Mouse (Mus musculus) R1 (cell line): ENCODE measurements at regions not wholly inside any gene's neighbourhood (a gene's known extent, or its start where the extent isn't known, plus 50 kb on each side); places are given as distances from the start of the nearest gene placed in this dataset.

Source experiments
- DNase-seq: peaks from one replicate; pipeline ENCODE4 v3.0.0-alpha.2; 2018; ENCODE audit warnings: low read depth, low spot score

- no peak for DNase-seq
These were observed 205.7 kb upstream of the Hhip start for GRCm38 (mm10) chr8:80263468-80263945.

DNA sequence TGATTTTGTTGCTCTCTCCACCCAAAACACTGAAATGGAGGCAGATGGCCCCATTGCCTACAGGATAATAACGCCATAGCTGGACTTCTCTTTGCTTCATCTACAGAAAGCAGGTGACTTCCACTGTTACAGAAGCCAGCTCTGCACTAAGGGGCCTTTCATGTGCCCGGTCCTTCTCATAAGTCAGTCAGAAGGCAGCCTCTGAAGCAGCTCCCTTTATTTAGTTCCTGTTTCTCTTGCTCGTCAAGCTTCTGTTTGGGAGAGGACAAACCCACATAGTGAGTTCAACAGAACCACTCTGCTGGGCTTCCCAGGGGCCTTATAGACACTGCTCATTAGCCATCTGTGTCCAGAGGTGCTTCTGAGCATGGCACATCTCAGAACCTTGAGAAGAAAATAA lies 205.1 kb upstream of the Hhip start:
- DNase-seq: no peak

GRCm38 (mm10) chr8:80253541-80253940 lies 195.7 kb upstream of the Hhip start:
- no peak for DNase-seq

DNA sequence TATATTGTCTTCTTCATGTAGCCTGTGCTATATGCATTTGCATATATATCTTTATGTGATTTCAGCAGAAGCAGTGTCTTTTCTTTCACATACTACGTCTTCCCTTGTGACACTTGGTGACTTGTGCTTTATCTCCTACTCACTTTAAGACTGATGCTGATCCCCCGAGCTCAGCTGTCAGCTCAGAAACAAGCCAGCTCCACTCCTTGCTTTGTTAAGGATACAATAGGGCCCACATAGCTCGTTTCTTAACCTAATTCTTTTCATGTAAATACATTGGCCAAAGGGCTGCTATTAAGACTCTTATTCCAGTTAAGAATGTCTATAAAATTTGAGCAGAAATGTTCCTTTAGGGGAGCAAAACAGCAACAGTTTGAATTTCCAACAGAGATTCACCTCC lies 193.8 kb upstream of the Hhip start:
- no peak for DNase-seq

GRCm38 (mm10) chr8:80250305-80251161 lies 192.7 kb upstream of the Hhip start:
- DNase-seq: no peak

GRCm38 (mm10) chr8:80249762-80250161 lies 192.0 kb upstream of the Hhip start:
- no peak for DNase-seq

DNA sequence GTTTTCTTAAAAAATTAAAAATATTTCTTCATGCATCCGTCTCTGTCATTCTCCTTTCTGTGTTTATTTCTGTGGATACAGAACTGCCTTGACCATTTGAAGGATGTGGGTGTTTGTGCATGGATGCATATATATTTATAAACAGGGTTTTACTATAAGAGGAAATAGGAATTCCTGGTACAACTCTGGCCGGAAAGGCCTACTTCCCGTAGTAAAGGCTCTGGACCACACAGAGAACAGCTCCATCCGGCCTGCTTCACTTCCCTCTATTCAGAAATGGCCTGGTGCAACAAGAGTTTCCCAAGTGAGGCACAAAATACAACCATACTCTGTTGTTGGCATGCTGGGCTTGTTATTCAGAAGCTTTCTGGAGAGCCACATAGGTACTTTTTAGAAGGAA lies 182.1 kb upstream of the Hhip start:
- no peak for DNase-seq

DNA sequence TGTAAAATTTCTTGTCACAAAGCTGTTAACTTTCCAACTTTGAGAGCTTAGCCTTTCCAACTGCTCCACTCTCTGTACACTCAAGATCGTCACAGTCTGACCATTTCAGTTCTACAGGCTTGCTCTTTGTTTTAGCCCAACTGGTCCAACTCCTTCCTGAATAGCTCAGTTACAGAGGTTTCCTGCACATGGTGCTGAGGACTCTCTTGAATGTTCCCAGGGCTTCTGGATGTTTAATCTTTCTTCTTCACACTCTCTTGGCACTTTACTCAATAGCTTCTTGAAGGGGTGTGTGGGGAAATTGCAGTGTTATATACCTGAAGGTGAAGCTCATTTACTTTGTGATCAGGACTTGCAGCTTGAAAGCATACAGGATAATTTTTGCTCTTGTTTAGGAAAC lies 152.6 kb upstream of the Hhip start:
- DNase-seq: no peak

DNA sequence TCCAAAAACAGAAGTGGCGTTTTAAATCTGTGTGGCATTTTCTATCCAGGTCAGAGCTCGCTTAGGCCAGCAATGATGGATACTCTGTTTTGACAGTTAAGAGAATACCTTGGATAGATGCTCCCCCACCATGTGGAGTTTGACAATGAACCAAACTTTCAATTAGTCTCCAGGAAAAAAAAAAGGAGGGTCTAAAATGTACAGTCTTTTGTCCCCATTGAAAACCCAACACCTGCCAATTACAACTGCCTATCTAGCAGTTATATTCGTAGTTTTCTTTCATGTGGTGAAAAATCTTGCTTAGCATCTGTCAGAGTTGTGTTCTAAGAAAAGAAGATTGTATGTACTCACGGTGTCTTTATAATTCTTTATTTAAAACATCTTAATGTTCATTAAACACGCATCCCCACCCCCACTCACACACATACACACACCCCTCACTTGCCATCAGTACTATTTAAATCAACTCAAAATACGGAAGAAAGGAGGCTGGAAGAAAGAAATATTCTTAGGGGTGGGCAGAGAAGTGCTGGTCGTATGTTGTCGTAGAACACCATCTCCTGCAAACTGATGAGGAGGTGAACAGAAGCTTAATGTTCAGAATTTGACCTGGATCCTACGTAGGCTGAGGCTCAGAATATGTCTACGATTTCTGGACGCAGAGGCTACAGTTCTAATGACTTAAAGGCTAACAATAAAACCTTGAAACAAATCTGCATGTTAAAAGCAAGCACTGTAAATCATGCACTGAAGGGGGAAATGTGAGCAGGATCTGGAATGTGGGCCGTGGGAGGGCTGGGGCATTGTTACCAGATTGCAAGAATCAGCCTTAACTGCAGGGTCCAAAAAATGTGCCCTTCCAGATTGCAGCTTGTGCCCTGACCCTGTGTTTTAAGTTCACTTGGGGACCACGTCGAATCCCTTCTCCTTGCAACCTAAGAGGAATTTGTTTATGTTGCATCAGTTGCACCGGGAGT lies 147.2 kb upstream of the Hhip start:
- DNase-seq: peak; percentile 65

- DNase-seq: no peak
These were observed 146.2 kb upstream of the Hhip start for GRCm38 (mm10) chr8:80203769-80204677.

- DNase-seq: no peak
These were observed 139.9 kb upstream of the Hhip start for GRCm38 (mm10) chr8:80197680-80198079.

- no peak for DNase-seq
These were observed 132.7 kb upstream of the Hhip start for GRCm38 (mm10) chr8:80190510-80190908.

GRCm38 (mm10) chr8:80189797-80190509 lies 132.1 kb upstream of the Hhip start:
- DNase-seq: no peak

- no peak for DNase-seq
These were observed 127.5 kb upstream of the Hhip start for GRCm38 (mm10) chr8:80185286-80185685.

GRCm38 (mm10) chr8:80168688-80169087 lies 110.9 kb upstream of the Hhip start:
- no peak for DNase-seq

DNA sequence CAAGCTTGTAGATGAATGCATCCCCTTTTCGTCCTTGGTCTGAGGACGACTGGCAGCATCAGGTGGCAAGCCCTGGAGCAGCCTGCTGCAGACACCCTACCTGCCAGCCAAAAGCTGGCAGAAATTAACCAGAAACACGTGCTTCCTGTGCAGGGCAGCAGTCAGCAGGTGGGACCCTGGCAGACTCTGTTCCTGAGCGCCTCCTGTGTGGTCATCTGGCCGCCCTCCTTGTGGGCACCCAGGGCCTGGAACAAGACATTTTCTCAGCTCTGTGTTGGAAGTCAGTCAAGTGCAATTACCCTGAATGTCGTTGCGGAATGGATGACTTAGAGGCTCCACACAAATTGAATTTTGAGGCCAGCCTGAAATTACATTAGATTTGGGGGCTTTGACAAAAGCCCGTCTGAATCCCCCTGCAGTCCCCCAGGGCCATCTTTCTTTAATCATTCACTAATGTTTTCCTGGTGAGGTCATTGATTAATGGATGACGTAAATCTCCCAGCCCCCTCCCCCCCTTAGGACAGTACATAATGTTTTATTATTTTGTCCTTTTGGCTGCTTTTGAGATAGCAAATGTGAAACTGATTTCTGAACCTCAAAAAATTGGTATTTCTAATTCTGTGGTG lies 91.8 kb upstream of the Hhip start:
- DNase-seq: no peak

- no peak for DNase-seq
These were observed 90.1 kb upstream of the Hhip start for GRCm38 (mm10) chr8:80147929-80148328.

- no peak for DNase-seq
These were observed 80.7 kb upstream of the Hhip start for GRCm38 (mm10) chr8:80138481-80138880.

GRCm38 (mm10) chr8:80120378-80120965 lies 62.7 kb upstream of the Hhip start:
- DNase-seq: no peak

DNA sequence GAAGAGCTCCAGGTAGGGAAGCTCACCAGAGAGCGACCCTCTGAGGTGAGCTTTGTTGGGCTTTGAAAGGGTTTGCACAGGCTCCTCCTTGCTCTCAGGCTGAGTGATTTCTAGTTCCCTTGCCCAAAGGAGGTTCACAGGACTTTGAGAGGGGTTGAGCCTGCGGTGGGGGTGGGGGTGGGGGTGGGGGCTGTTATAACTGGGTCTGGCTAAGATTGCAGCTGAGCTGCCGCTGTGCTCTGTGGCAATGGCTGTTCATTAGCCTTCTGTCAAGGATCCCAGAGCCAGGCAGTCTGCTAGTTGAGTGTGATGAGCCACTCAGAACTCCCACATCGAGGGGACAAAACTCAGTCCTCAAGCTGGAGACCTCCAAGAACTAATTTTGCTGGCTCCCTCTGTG lies 59.5 kb upstream of the Hhip start:
- DNase-seq: no peak
